Mouse (Mus musculus): ENCODE results near the gene Kcnk10. TPM values are rescaled to one million over a fixed set of nuclear protein-coding genes. Genes with fewer than 3 reads are reported as not detected.

Kcnk10 gene
- polyA plus RNA-seq, 1 experiment = not detected

- H3K27me3 ChIP-seq (ENCODE audit: control insufficient read depth, insufficient read depth, low read length, poor library complexity, severe bottlenecking) = no peaks in the 10 kb centered on the region
- no peaks in the 10 kb centered on the region for H3K9me3 ChIP-seq (replicated peaks; ENCODE audit: control insufficient read depth, insufficient read depth, low read length, poor library complexity, severe bottlenecking)
- H3K9ac ChIP-seq (ENCODE audit: low read depth, poor library complexity, severe bottlenecking) = no peak overlapping the region
- H3K4me3 ChIP-seq (ENCODE audit: low read depth, low read length) = no peak overlapping the region
- H3K36me3 ChIP-seq (ENCODE audit: control insufficient read depth, insufficient read depth, low read length, poor library complexity, severe bottlenecking) = no peaks in the 10 kb centered on the region
- no peaks in the 10 kb centered on the region for H3K4me1 ChIP-seq (ENCODE audit: control insufficient read depth, insufficient read depth, low read length)
- H3K27ac ChIP-seq (ENCODE audit: insufficient read depth, low read length) = no peak overlapping the region
- no peak for TF ChIP-seq CTCF (IDR thresholded peaks at IDR 0.05; ENCODE audit: low read depth, low read length)
- TF ChIP-seq POLR2A (IDR thresholded peaks at IDR 0.05; ENCODE audit: insufficient read depth, low read length) = no peak
- TF ChIP-seq EP300 (IDR thresholded peaks at IDR 0.05; ENCODE audit: insufficient read depth, low read depth, low read length) = no peak
Observed at GRCm38 (mm10) chr12:98614910-98615508, 36.9 kb upstream of the Kcnk10 start.

GRCm38 (mm10) chr12:98610341-98610740 lies 32.2 kb upstream of the Kcnk10 start:
- Histone ChIP-seq H3K4me1 (ENCODE audit: control insufficient read depth, insufficient read depth, low read length) (no peaks in the 10 kb centered on the region), H3K27ac (ENCODE audit: insufficient read depth, low read length) (no peak overlapping the region), H3K36me3 (ENCODE audit: control insufficient read depth, insufficient read depth, low read length, poor library complexity, severe bottlenecking) (no peaks in the 10 kb centered on the region), H3K9ac (ENCODE audit: low read depth, poor library complexity, severe bottlenecking) (no peak overlapping the region), H3K4me3 (ENCODE audit: low read depth, low read length) (no peak overlapping the region), H3K9me3 (replicated peaks; ENCODE audit: control insufficient read depth, insufficient read depth, low read length, poor library complexity, severe bottlenecking) (no peaks in the 10 kb centered on the region), H3K27me3 (ENCODE audit: control insufficient read depth, insufficient read depth, low read length, poor library complexity, severe bottlenecking) (no peaks in the 10 kb centered on the region)
- TF ChIP-seq CTCF (IDR thresholded peaks at IDR 0.05; ENCODE audit: low read depth, low read length) (no peak), POLR2A (IDR thresholded peaks at IDR 0.05; ENCODE audit: insufficient read depth, low read length) (no peak)

- no peaks in the 10 kb centered on the region for H3K27me3 ChIP-seq (ENCODE audit: control insufficient read depth, insufficient read depth, low read length, poor library complexity, severe bottlenecking)
- no peak overlapping the region for H3K27ac ChIP-seq (ENCODE audit: insufficient read depth, low read length)
- no peak for TF ChIP-seq POLR2A (IDR thresholded peaks at IDR 0.05; ENCODE audit: insufficient read depth, low read length)
- TF ChIP-seq CTCF (IDR thresholded peaks at IDR 0.05; ENCODE audit: low read depth, low read length) = no peak
- no peak for TF ChIP-seq EP300 (IDR thresholded peaks at IDR 0.05; ENCODE audit: insufficient read depth, low read depth, low read length)
- no peaks in the 10 kb centered on the region for H3K36me3 ChIP-seq (ENCODE audit: control insufficient read depth, insufficient read depth, low read length, poor library complexity, severe bottlenecking)
- H3K9me3 ChIP-seq (replicated peaks; ENCODE audit: control insufficient read depth, insufficient read depth, low read length, poor library complexity, severe bottlenecking) = no peaks in the 10 kb centered on the region
- H3K4me3 ChIP-seq (ENCODE audit: low read depth, low read length) = no peak overlapping the region
- no peaks in the 10 kb centered on the region for H3K4me1 ChIP-seq (ENCODE audit: control insufficient read depth, insufficient read depth, low read length)
- no peak overlapping the region for H3K9ac ChIP-seq (ENCODE audit: low read depth, poor library complexity, severe bottlenecking)
Observed at GRCm38 (mm10) chr12:98606595-98607290, 28.6 kb upstream of the Kcnk10 start.

GRCm38 (mm10) chr12:98605264-98605663 lies 27.2 kb upstream of the Kcnk10 start:
- H3K9ac ChIP-seq (ENCODE audit: low read depth, poor library complexity, severe bottlenecking) = no peak overlapping the region
- no peaks in the 10 kb centered on the region for H3K9me3 ChIP-seq (replicated peaks; ENCODE audit: control insufficient read depth, insufficient read depth, low read length, poor library complexity, severe bottlenecking)
- no peaks in the 10 kb centered on the region for H3K27me3 ChIP-seq (ENCODE audit: control insufficient read depth, insufficient read depth, low read length, poor library complexity, severe bottlenecking)
- H3K4me3 ChIP-seq (ENCODE audit: low read depth, low read length) = no peak overlapping the region
- no peak for TF ChIP-seq CTCF (IDR thresholded peaks at IDR 0.05; ENCODE audit: low read depth, low read length)
- TF ChIP-seq EP300 (IDR thresholded peaks at IDR 0.05; ENCODE audit: insufficient read depth, low read depth, low read length) = no peak
- TF ChIP-seq POLR2A (IDR thresholded peaks at IDR 0.05; ENCODE audit: insufficient read depth, low read length) = no peak
- H3K36me3 ChIP-seq (ENCODE audit: control insufficient read depth, insufficient read depth, low read length, poor library complexity, severe bottlenecking) = no peaks in the 10 kb centered on the region
- H3K27ac ChIP-seq (ENCODE audit: insufficient read depth, low read length) = no peak overlapping the region
- no peaks in the 10 kb centered on the region for H3K4me1 ChIP-seq (ENCODE audit: control insufficient read depth, insufficient read depth, low read length)

GRCm38 (mm10) chr12:98602114-98602513 lies 24.0 kb upstream of the Kcnk10 start:
- TF ChIP-seq EP300 (IDR thresholded peaks at IDR 0.05; ENCODE audit: insufficient read depth, low read depth, low read length) = no peak
- TF ChIP-seq POLR2A (IDR thresholded peaks at IDR 0.05; ENCODE audit: insufficient read depth, low read length) = no peak
- TF ChIP-seq CTCF (IDR thresholded peaks at IDR 0.05; ENCODE audit: low read depth, low read length) = no peak
- Histone ChIP-seq H3K4me3 (ENCODE audit: low read depth, low read length) (no peak overlapping the region), H3K9ac (ENCODE audit: low read depth, poor library complexity, severe bottlenecking) (no peak overlapping the region)

GRCm38 (mm10) chr12:98600861-98601260 lies 22.8 kb upstream of the Kcnk10 start:
- no peak for TF ChIP-seq CTCF (IDR thresholded peaks at IDR 0.05; ENCODE audit: low read depth, low read length)
- no peak for TF ChIP-seq POLR2A (IDR thresholded peaks at IDR 0.05; ENCODE audit: insufficient read depth, low read length)
- no peak for TF ChIP-seq EP300 (IDR thresholded peaks at IDR 0.05; ENCODE audit: insufficient read depth, low read depth, low read length)
- Histone ChIP-seq H3K36me3 (ENCODE audit: control insufficient read depth, insufficient read depth, low read length, poor library complexity, severe bottlenecking) (no peaks in the 10 kb centered on the region), H3K9ac (ENCODE audit: low read depth, poor library complexity, severe bottlenecking) (no peak overlapping the region), H3K4me1 (ENCODE audit: control insufficient read depth, insufficient read depth, low read length) (no peaks in the 10 kb centered on the region), H3K9me3 (replicated peaks; ENCODE audit: control insufficient read depth, insufficient read depth, low read length, poor library complexity, severe bottlenecking) (peaks cover 6% of the 10 kb centered on the region; the same call in 1 of the 2 replicates), H3K27ac (ENCODE audit: insufficient read depth, low read length) (no peak overlapping the region), H3K4me3 (ENCODE audit: low read depth, low read length) (no peak overlapping the region), H3K27me3 (ENCODE audit: control insufficient read depth, insufficient read depth, low read length, poor library complexity, severe bottlenecking) (no peaks in the 10 kb centered on the region)

More at GRCm38 (mm10) chr12:98602114-98602513, 24.0 kb upstream of the Kcnk10 start:
- H3K36me3 ChIP-seq (ENCODE audit: control insufficient read depth, insufficient read depth, low read length, poor library complexity, severe bottlenecking) = no peaks in the 10 kb centered on the region
- H3K4me1 ChIP-seq (ENCODE audit: control insufficient read depth, insufficient read depth, low read length) = no peaks in the 10 kb centered on the region
- H3K9me3 ChIP-seq (replicated peaks; ENCODE audit: control insufficient read depth, insufficient read depth, low read length, poor library complexity, severe bottlenecking) = peaks cover 6% of the 10 kb centered on the region; the same call in 1 of the 2 replicates
- no peak overlapping the region for H3K27ac ChIP-seq (ENCODE audit: insufficient read depth, low read length)
- H3K27me3 ChIP-seq (ENCODE audit: control insufficient read depth, insufficient read depth, low read length, poor library complexity, severe bottlenecking) = no peaks in the 10 kb centered on the region
